Mouse (Mus musculus) left cerebral cortex, adult 11 months (tissue): ENCODE results near the gene Phf1.
"Not testable (repeated sequence)": the region's sequence is repeated elsewhere in the genome, so short reads cannot be mapped to it uniquely, and the experiment has no call there.

Experiments
- DNase-seq: peaks from one replicate; pipeline ENCODE4 v3.0.0; 2022; ENCODE audit warnings: low spot score

The Phf1 gene

GRCm38 (mm10) chr17:26932839-26933398, at the start of gene Phf1:
TSS of gene Phf1 (plus strand) at chr17:26933052.
- DNase-seq, result peak; percentile 93

GRCm38 (mm10) chr17:26883585-26883984, 49.3 kb upstream of the Phf1 start:
- DNase-seq, result no peak

- DNase-seq, result peak; percentile 51
Observed at GRCm38 (mm10) chr17:26884995-26885926, 47.6 kb upstream of the Phf1 start.

- peak; percentile 74 for DNase-seq
Observed at GRCm38 (mm10) chr17:26886047-26886749, 46.7 kb upstream of the Phf1 start.

- no peak for DNase-seq
Observed at GRCm38 (mm10) chr17:26887926-26888325, 44.9 kb upstream of the Phf1 start.

- no peak for DNase-seq
Observed at GRCm38 (mm10) chr17:26892635-26893375, 40.0 kb upstream of the Phf1 start.

- no peak for DNase-seq
Observed at GRCm38 (mm10) chr17:26893492-26893891, 39.4 kb upstream of the Phf1 start.

GRCm38 (mm10) chr17:26894342-26894741, 38.5 kb upstream of the Phf1 start:
- DNase-seq, result no peak

GRCm38 (mm10) chr17:26895578-26895977, 37.3 kb upstream of the Phf1 start:
- DNase-seq, result no peak

- no peak for DNase-seq
Observed at GRCm38 (mm10) chr17:26900916-26901315, 31.9 kb upstream of the Phf1 start.

- no peak for DNase-seq
Observed at GRCm38 (mm10) chr17:26904320-26904719, 28.5 kb upstream of the Phf1 start.

GRCm38 (mm10) chr17:26907506-26907905, 25.3 kb upstream of the Phf1 start:
- DNase-seq, result not testable (repeated sequence)

- DNase-seq, result no peak
Observed at GRCm38 (mm10) chr17:26915248-26915647, 17.6 kb upstream of the Phf1 start.

- peak; percentile 100 for DNase-seq
Observed at GRCm38 (mm10) chr17:26916711-26917482, 16.0 kb upstream of the Phf1 start, which contains the start of gene Kifc5b. TSS of gene Kifc5b (plus strand) at chr17:26917091.

GRCm38 (mm10) chr17:26917560-26917959, 15.3 kb upstream of the Phf1 start:
- DNase-seq, result not testable (repeated sequence)

GRCm38 (mm10) chr17:26918343-26918742, 14.5 kb upstream of the Phf1 start:
- DNase-seq, result no peak

- DNase-seq, result not testable (repeated sequence)
Observed at GRCm38 (mm10) chr17:26919516-26919915, 13.3 kb upstream of the Phf1 start.

GRCm38 (mm10) chr17:26922368-26922767, 10.5 kb upstream of the Phf1 start:
- not testable (repeated sequence) for DNase-seq

GRCm38 (mm10) chr17:26925414-26925813, 7.4 kb upstream of the Phf1 start:
- DNase-seq, result not testable (repeated sequence)

- DNase-seq, result not testable (repeated sequence)
Observed at GRCm38 (mm10) chr17:26931795-26932194, 1.1 kb upstream of the Phf1 start.

- no peak for DNase-seq
Observed at GRCm38 (mm10) chr17:26933419-26933818, 567 bp downstream of the Phf1 start.
